Mouse (Mus musculus): ENCODE data around the gene Vmn1r185. TPM values are rescaled to one million over a fixed set of nuclear protein-coding genes. Genes with fewer than 3 reads are reported as not detected.
"Not testable (repeated sequence)": the region's sequence is repeated elsewhere in the genome, so short reads cannot be mapped to it uniquely, and the experiment has no call there.

Gene Vmn1r185
- not detected in 2 replicates for polyA plus RNA-seq (2014; fragmentation: Nextera tagmentation; extraction: Ambion mirVana)

GRCm38 (mm10) chr7:26618364-26618763, at the start of gene Vmn1r185:
Gene Vmn1r185, minus strand, starts transcription at chr7:26618464.
- not testable (repeated sequence) for H3K4me2 ChIP-seq; H3K9me3 ChIP-seq (ENCODE audit: low read depth, low read length); H3K27me3 ChIP-seq (ENCODE audit: insufficient read depth, low read length); H3K4me3 ChIP-seq (ENCODE audit: low read depth, low read length); H3K4me1 ChIP-seq (ENCODE audit: insufficient read depth); H3K27ac ChIP-seq (ENCODE audit: low read depth); DNase-seq; H3K36me3 ChIP-seq (ENCODE audit: insufficient read depth); ATAC-seq (ENCODE audit: insufficient read depth); H3K9ac ChIP-seq
- 64% methylated on average over 1 of the region's 1 CpGs for WGBS

- 22% methylated on average over 2 of the region's 2 CpGs for WGBS
- H3K27ac ChIP-seq (ENCODE audit: low read depth); DNase-seq; H3K9ac ChIP-seq; H3K4me1 ChIP-seq (ENCODE audit: insufficient read depth); H3K9me3 ChIP-seq (ENCODE audit: low read depth, low read length); H3K4me2 ChIP-seq; H3K4me3 ChIP-seq (ENCODE audit: low read depth, low read length); ATAC-seq (ENCODE audit: insufficient read depth); H3K36me3 ChIP-seq (ENCODE audit: insufficient read depth); H3K27me3 ChIP-seq (ENCODE audit: insufficient read depth, low read length): not testable (repeated sequence)
Observed at GRCm38 (mm10) chr7:26667466-26667865, 49.2 kb upstream of the Vmn1r185 start.

- WGBS, result 84% methylated on average over 5 of the region's 5 CpGs
- H3K27me3 ChIP-seq (ENCODE audit: insufficient read depth, low read length), result no peaks in the 10 kb centered on the region
Observed at GRCm38 (mm10) chr7:26666011-26666410, 47.7 kb upstream of the Vmn1r185 start.

GRCm38 (mm10) chr7:26589774-26590173, 28.5 kb downstream of the Vmn1r185 start:
- Histone ChIP-seq H3K9me3 (ENCODE audit: low read depth, low read length) (no peaks in the 10 kb centered on the region), H3K4me3 (ENCODE audit: low read depth, low read length) (no peak overlapping the region), H3K27ac (ENCODE audit: low read depth) (no peak overlapping the region), H3K9ac (no peak overlapping the region), H3K4me2 (no peak overlapping the region), H3K27me3 (ENCODE audit: insufficient read depth, low read length) (no peaks in the 10 kb centered on the region), H3K36me3 (ENCODE audit: insufficient read depth) (no peaks in the 10 kb centered on the region), H3K4me1 (ENCODE audit: insufficient read depth) (no peaks in the 10 kb centered on the region)
- ATAC-seq (ENCODE audit: insufficient read depth) (no peak), DNase-seq (no peak)
- WGBS, result 65% methylated on average over 1 of the region's 1 CpGs
- no peak for TF ChIP-seq CTCF (IDR thresholded peaks at IDR 0.05; ENCODE audit: low read depth)

More at GRCm38 (mm10) chr7:26666011-26666410, 47.7 kb upstream of the Vmn1r185 start:
- ATAC-seq (ENCODE audit: insufficient read depth) (no peak), DNase-seq (no peak)
- Histone ChIP-seq H3K4me2 (no peak overlapping the region), H3K4me1 (ENCODE audit: insufficient read depth) (no peaks in the 10 kb centered on the region), H3K4me3 (ENCODE audit: low read depth, low read length) (no peak overlapping the region), H3K9ac (no peak overlapping the region), H3K9me3 (ENCODE audit: low read depth, low read length) (no peaks in the 10 kb centered on the region), H3K36me3 (ENCODE audit: insufficient read depth) (no peaks in the 10 kb centered on the region), H3K27ac (ENCODE audit: low read depth) (no peak overlapping the region)
- no peak for TF ChIP-seq CTCF (IDR thresholded peaks at IDR 0.05; ENCODE audit: low read depth)

GRCm38 (mm10) chr7:26589077-26589476, 29.2 kb downstream of the Vmn1r185 start:
- no peaks in the 10 kb centered on the region for H3K4me1 ChIP-seq (ENCODE audit: insufficient read depth)
- no peaks in the 10 kb centered on the region for H3K36me3 ChIP-seq (ENCODE audit: insufficient read depth)
- ATAC-seq (ENCODE audit: insufficient read depth) (no peak), DNase-seq (no peak)
- no peak overlapping the region for H3K9ac ChIP-seq
- H3K4me3 ChIP-seq (ENCODE audit: low read depth, low read length), result no peak overlapping the region
- H3K27me3 ChIP-seq (ENCODE audit: insufficient read depth, low read length), result no peaks in the 10 kb centered on the region
- no peak for TF ChIP-seq CTCF (IDR thresholded peaks at IDR 0.05; ENCODE audit: low read depth)
- no peak overlapping the region for H3K27ac ChIP-seq (ENCODE audit: low read depth)
- H3K4me2 ChIP-seq, result no peak overlapping the region
- no peaks in the 10 kb centered on the region for H3K9me3 ChIP-seq (ENCODE audit: low read depth, low read length)

Other genes with a start within 250 kb of the Vmn1r185 start
- not detected in 2 replicates for gene Nlrp9c, start 214.8 kb downstream of the Vmn1r185 start, polyA plus RNA-seq (2014; fragmentation: Nextera tagmentation; extraction: Ambion mirVana)
- not detected in 2 replicates for gene Nlrp4a, start 183.4 kb downstream of the Vmn1r185 start, polyA plus RNA-seq (2014; fragmentation: Nextera tagmentation; extraction: Ambion mirVana)
- not detected in 2 replicates for gene Nlrp9a, start 83.4 kb downstream of the Vmn1r185 start, polyA plus RNA-seq (2014; fragmentation: Nextera tagmentation; extraction: Ambion mirVana)
- gene Cyp2b23, start 68.0 kb upstream of the Vmn1r185 start, polyA plus RNA-seq (2014; fragmentation: Nextera tagmentation; extraction: Ambion mirVana), result not detected in 2 replicates
- 0.08 TPM in 1 of 2 replicates, not detected in the other for gene Cyp2b19, start 138.7 kb upstream of the Vmn1r185 start, polyA plus RNA-seq (2014; fragmentation: Nextera tagmentation; extraction: Ambion mirVana)
- not detected in 2 replicates for gene Cyp2g1, start 190.4 kb upstream of the Vmn1r185 start, polyA plus RNA-seq (2014; fragmentation: Nextera tagmentation; extraction: Ambion mirVana)
- not detected in 2 replicates for gene Cyp2a5, start 216.8 kb upstream of the Vmn1r185 start, polyA plus RNA-seq (2014; fragmentation: Nextera tagmentation; extraction: Ambion mirVana)